Mouse (Mus musculus): ENCODE measurements around the gene Ly6g6d. TPM values are rescaled to one million over a fixed set of nuclear protein-coding genes. Genes with fewer than 3 reads are reported as not detected.

Gene Ly6g6d
- total RNA-seq, 1 experiment: 1.6 TPM

- in situ Hi-C loops (cut with MboI; ENCODE audit: low sequenced_read_pairs in 2 of 2, unreplicated experiment in 2 of 2): no loop called here
- H3K9me3 ChIP-seq (ENCODE audit: control insufficient read depth, insufficient read depth, low read depth, low read length): no peaks in the 10 kb centered on the region
- H3K4me1 ChIP-seq (ENCODE audit: control insufficient read depth in 2 of 2, insufficient read depth in 2 of 2, low read length in 2 of 2, poor library complexity in 1 of 2): peaks cover 0 to 16% of the 10 kb centered on the region in 2 experiments
- no peak within 1 kb of the TSS for H3K27ac ChIP-seq (ENCODE audit: insufficient read depth, low read depth, low read length, poor library complexity, severe bottlenecking)
- peak; percentile 100 for DNase-seq (ENCODE audit: low read depth, low spot score)
- H3K36me3 ChIP-seq (ENCODE audit: control insufficient read depth, insufficient read depth, low read length, poor library complexity, severe bottlenecking): no peaks in the 10 kb centered on the region
- no peak for TF ChIP-seq MAFK (IDR thresholded peaks at IDR 0.05; ENCODE audit: insufficient read depth, low read depth, low read length)
- TF ChIP-seq CHD2 (IDR thresholded peaks at IDR 0.05; ENCODE audit: low read depth, low read length): 0 out of 2 replicates have a peak, but pooled peaks have one; percentile 17
- H3K4me3 ChIP-seq (ENCODE audit: insufficient read depth in 1 of 2, low read depth in 1 of 2, low read length in 2 of 2, poor library complexity in 1 of 2, severe bottlenecking in 1 of 2): peak within 1 kb of the TSS; percentile 66 to 78
- H3K9ac ChIP-seq (ENCODE audit: insufficient read depth, low read depth, low read length, poor library complexity, severe bottlenecking): peak within 1 kb of the TSS; percentile 91
Measured at GRCm38 (mm10) chr17:35046681-35047455, 31.0 kb downstream of the Ly6g6d start, which contains the start of gene Msh5. Msh5 (minus strand) TSS chr17:35046745.

- DNase-seq (ENCODE audit: low read depth, low spot score): no peak
- no peak for TF ChIP-seq HCFC1 (IDR thresholded peaks at IDR 0.05; ENCODE audit: borderline replicate concordance, insufficient read depth, low read length)
- TF ChIP-seq ZNF384 (IDR thresholded peaks at IDR 0.05; ENCODE audit: low read depth, low read length): no peak
- TF ChIP-seq MAFK (IDR thresholded peaks at IDR 0.05; ENCODE audit: insufficient read depth, low read depth, low read length): no peak
- no peak for TF ChIP-seq ZC3H11A (IDR thresholded peaks at IDR 0.05; ENCODE audit: borderline replicate concordance, low read depth, low read length)
- TF ChIP-seq CHD2 (IDR thresholded peaks at IDR 0.05; ENCODE audit: low read depth, low read length): no peak
- peak overlapping the region; percentile 91 for H3K9ac ChIP-seq (ENCODE audit: insufficient read depth, low read depth, low read length, poor library complexity, severe bottlenecking)
Measured at GRCm38 (mm10) chr17:35045807-35046680, 31.8 kb downstream of the Ly6g6d start.

GRCm38 (mm10) chr17:35044904-35045806, 32.7 kb downstream of the Ly6g6d start:
- in situ Hi-C loops (cut with MboI; ENCODE audit: low sequenced_read_pairs in 2 of 2, unreplicated experiment in 2 of 2): no loop called here
- DNase-seq (ENCODE audit: low read depth, low spot score): no peak
- Histone ChIP-seq H3K36me3 (ENCODE audit: control insufficient read depth, insufficient read depth, low read length, poor library complexity, severe bottlenecking) (no peaks in the 10 kb centered on the region), H3K27ac (ENCODE audit: insufficient read depth, low read depth, low read length, poor library complexity, severe bottlenecking) (no peak overlapping the region), H3K9me3 (ENCODE audit: control insufficient read depth, insufficient read depth, low read depth, low read length) (no peaks in the 10 kb centered on the region), H3K4me1 (ENCODE audit: control insufficient read depth in 2 of 2, insufficient read depth in 2 of 2, low read length in 2 of 2, poor library complexity in 1 of 2) (peaks cover 0 to 14% of the 10 kb centered on the region in 2 experiments), H3K9ac (ENCODE audit: insufficient read depth, low read depth, low read length, poor library complexity, severe bottlenecking) (no peak overlapping the region), H3K4me3 (ENCODE audit: insufficient read depth in 1 of 2, low read depth in 1 of 2, low read length in 2 of 2, poor library complexity in 1 of 2, severe bottlenecking in 1 of 2) (peak overlapping the region in 1 of 2 experiments; percentile 78; a peak in 2 of 4 replicates)
- no peak for TF ChIP-seq CHD2 (IDR thresholded peaks at IDR 0.05; ENCODE audit: low read depth, low read length)
- no peak for TF ChIP-seq MAFK (IDR thresholded peaks at IDR 0.05; ENCODE audit: insufficient read depth, low read depth, low read length)
- no peak for TF ChIP-seq ZNF384 (IDR thresholded peaks at IDR 0.05; ENCODE audit: low read depth, low read length)
- TF ChIP-seq ZC3H11A (IDR thresholded peaks at IDR 0.05; ENCODE audit: borderline replicate concordance, low read depth, low read length): no peak
- TF ChIP-seq HCFC1 (IDR thresholded peaks at IDR 0.05; ENCODE audit: borderline replicate concordance, insufficient read depth, low read length): no peak

More at GRCm38 (mm10) chr17:35045807-35046680, 31.8 kb downstream of the Ly6g6d start:
- H3K4me1 ChIP-seq (ENCODE audit: control insufficient read depth in 2 of 2, insufficient read depth in 2 of 2, low read length in 2 of 2, poor library complexity in 1 of 2): peaks cover 0 to 14% of the 10 kb centered on the region in 2 experiments
- no peak overlapping the region for H3K27ac ChIP-seq (ENCODE audit: insufficient read depth, low read depth, low read length, poor library complexity, severe bottlenecking)
- H3K36me3 ChIP-seq (ENCODE audit: control insufficient read depth, insufficient read depth, low read length, poor library complexity, severe bottlenecking): no peaks in the 10 kb centered on the region
- peak overlapping the region; percentile 66 to 78 for H3K4me3 ChIP-seq (ENCODE audit: insufficient read depth in 1 of 2, low read depth in 1 of 2, low read length in 2 of 2, poor library complexity in 1 of 2, severe bottlenecking in 1 of 2)
- in situ Hi-C loops (cut with MboI; ENCODE audit: low sequenced_read_pairs in 2 of 2, unreplicated experiment in 2 of 2): no loop called here
- H3K9me3 ChIP-seq (ENCODE audit: control insufficient read depth, insufficient read depth, low read depth, low read length): no peaks in the 10 kb centered on the region

- no peak for TF ChIP-seq CHD2 (IDR thresholded peaks at IDR 0.05; ENCODE audit: low read depth, low read length)
- no peak for TF ChIP-seq ZNF384 (IDR thresholded peaks at IDR 0.05; ENCODE audit: low read depth, low read length)
- TF ChIP-seq ZC3H11A (IDR thresholded peaks at IDR 0.05; ENCODE audit: borderline replicate concordance, low read depth, low read length): no peak
- no peak for TF ChIP-seq HCFC1 (IDR thresholded peaks at IDR 0.05; ENCODE audit: borderline replicate concordance, insufficient read depth, low read length)
- no peak for TF ChIP-seq MAFK (IDR thresholded peaks at IDR 0.05; ENCODE audit: insufficient read depth, low read depth, low read length)
- in situ Hi-C loops (cut with MboI; ENCODE audit: low sequenced_read_pairs in 2 of 2, unreplicated experiment in 2 of 2): no loop called here
- no peak for DNase-seq (ENCODE audit: low read depth, low spot score)
- no peak overlapping the region for H3K4me3 ChIP-seq (ENCODE audit: insufficient read depth in 1 of 2, low read depth in 1 of 2, low read length in 2 of 2, poor library complexity in 1 of 2, severe bottlenecking in 1 of 2)
- no peaks in the 10 kb centered on the region for H3K36me3 ChIP-seq (ENCODE audit: control insufficient read depth, insufficient read depth, low read length, poor library complexity, severe bottlenecking)
- H3K4me1 ChIP-seq (ENCODE audit: control insufficient read depth in 2 of 2, insufficient read depth in 2 of 2, low read length in 2 of 2, poor library complexity in 1 of 2): peaks cover 0 to 8% of the 10 kb centered on the region in 2 experiments; a peak in 2 of 4 replicates
- H3K27ac ChIP-seq (ENCODE audit: insufficient read depth, low read depth, low read length, poor library complexity, severe bottlenecking): no peak overlapping the region
- no peaks in the 10 kb centered on the region for H3K9me3 ChIP-seq (ENCODE audit: control insufficient read depth, insufficient read depth, low read depth, low read length)
- no peak overlapping the region for H3K9ac ChIP-seq (ENCODE audit: insufficient read depth, low read depth, low read length, poor library complexity, severe bottlenecking)
Measured at GRCm38 (mm10) chr17:35043794-35044193, 34.1 kb downstream of the Ly6g6d start.
